Mouse (Mus musculus): ENCODE measurements around the gene Klhdc7a. TPM values are rescaled to one million over a fixed set of nuclear protein-coding genes. Genes with fewer than 3 reads are reported as not detected.
A peak's percentile ranks its signal among the peaks of the same experiment; 100 is the strongest.
"Not testable (repeated sequence)": the region's sequence is repeated elsewhere in the genome, so short reads cannot be mapped to it uniquely, and the experiment has no call there.

The Klhdc7a gene
- polyA plus RNA-seq, 1 experiment from 2014 or later, result 0.68 TPM

DNA sequence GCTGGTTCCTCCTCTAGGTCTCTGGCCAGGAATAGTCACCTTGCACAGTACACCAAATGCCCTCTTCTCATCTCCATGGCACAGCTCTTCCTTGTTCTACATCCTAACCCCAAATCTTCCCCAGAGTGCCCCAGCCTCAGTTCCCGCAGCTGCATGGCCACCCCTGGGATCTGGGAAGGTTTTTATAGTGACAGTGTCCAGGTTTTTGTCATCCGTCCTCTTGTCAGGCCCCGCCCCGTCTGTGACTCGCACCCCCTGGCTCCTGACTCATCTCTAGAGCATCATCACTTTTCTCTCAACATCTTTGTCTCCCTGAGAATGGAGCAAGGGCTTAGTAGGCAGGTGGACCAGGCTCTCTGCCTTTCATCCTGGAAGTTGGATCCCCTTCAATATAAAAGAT, 3.9 kb downstream of the Klhdc7a start:
- no peak for ATAC-seq
- no peak overlapping the region for H3K27ac ChIP-seq (ENCODE audit: low read depth, low read length)
- no peak overlapping the region for H3K4me3 ChIP-seq (ENCODE audit: low read length)
- no peak overlapping the region for H3K4me2 ChIP-seq (ENCODE audit: low read length)
- no peaks in the 10 kb centered on the region for H3K36me3 ChIP-seq (ENCODE audit: control insufficient read depth, insufficient read depth, low read length)
- no peaks in the 10 kb centered on the region for H3K9me3 ChIP-seq (ENCODE audit: control insufficient read depth, low read length)
- no peak overlapping the region for H3K9ac ChIP-seq (ENCODE audit: low read depth, low read length)
- peaks cover 11% of the 10 kb centered on the region for H3K4me1 ChIP-seq (ENCODE audit: control insufficient read depth, insufficient read depth, low read depth, low read length)
- no peaks in the 10 kb centered on the region for H3K27me3 ChIP-seq (replicated peaks; ENCODE audit: control insufficient read depth, insufficient read depth, low read length)
- 91% methylated on average over 5 of the region's 5 CpGs for WGBS

DNA sequence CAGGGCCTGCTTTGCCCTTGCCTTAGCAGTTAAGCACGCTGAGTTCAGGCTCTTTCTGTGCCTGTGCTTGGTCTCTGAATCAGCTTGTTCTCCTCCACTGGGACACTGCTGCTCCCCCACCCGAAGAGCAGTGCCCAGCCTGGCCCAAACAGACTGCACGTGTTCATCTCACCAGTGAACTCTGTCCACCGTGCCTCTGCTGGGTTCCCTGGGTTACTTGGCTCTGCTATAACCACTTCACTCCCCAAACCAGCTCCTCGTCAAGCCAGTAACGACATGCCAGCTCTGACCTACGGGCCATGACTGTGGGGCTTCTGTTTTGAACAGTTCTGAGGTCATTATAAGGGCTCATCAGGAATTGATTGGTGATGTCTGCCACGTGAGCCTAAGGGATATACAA, 4.8 kb downstream of the Klhdc7a start:
- no peaks in the 10 kb centered on the region for H3K36me3 ChIP-seq (ENCODE audit: control insufficient read depth, insufficient read depth, low read length)
- no peak overlapping the region for H3K4me3 ChIP-seq (ENCODE audit: low read length)
- no peak overlapping the region for H3K27ac ChIP-seq (ENCODE audit: low read depth, low read length)
- no peak for ATAC-seq
- peaks cover 11% of the 10 kb centered on the region for H3K4me1 ChIP-seq (ENCODE audit: control insufficient read depth, insufficient read depth, low read depth, low read length)
- H3K9me3 ChIP-seq (ENCODE audit: control insufficient read depth, low read length), result no peaks in the 10 kb centered on the region
- no peak overlapping the region; the same call in 1 of the 2 replicates for H3K9ac ChIP-seq (ENCODE audit: low read depth, low read length)
- H3K4me2 ChIP-seq (ENCODE audit: low read length), result no peak overlapping the region
- WGBS, result 46% methylated on average over 8 of the region's 8 CpGs
- no peaks in the 10 kb centered on the region for H3K27me3 ChIP-seq (replicated peaks; ENCODE audit: control insufficient read depth, insufficient read depth, low read length)

GRCm38 (mm10) chr4:139961816-139962215, 6.0 kb downstream of the Klhdc7a start:
- no peak overlapping the region for H3K4me2 ChIP-seq (ENCODE audit: low read length)
- no peaks in the 10 kb centered on the region for H3K9me3 ChIP-seq (ENCODE audit: control insufficient read depth, low read length)
- 0 out of 2 replicates have a peak overlapping the region, but pooled peaks have one; percentile 29 for H3K27ac ChIP-seq (ENCODE audit: low read depth, low read length)
- no peak overlapping the region for H3K4me3 ChIP-seq (ENCODE audit: low read length)
- 89% methylated on average over 8 of the region's 8 CpGs for WGBS
- peaks cover 5% of the 10 kb centered on the region; the same call in 1 of the 2 replicates for H3K4me1 ChIP-seq (ENCODE audit: control insufficient read depth, insufficient read depth, low read depth, low read length)
- no peak for ATAC-seq
- H3K36me3 ChIP-seq (ENCODE audit: control insufficient read depth, insufficient read depth, low read length), result no peaks in the 10 kb centered on the region
- H3K27me3 ChIP-seq (replicated peaks; ENCODE audit: control insufficient read depth, insufficient read depth, low read length), result no peaks in the 10 kb centered on the region
- no peak overlapping the region for H3K9ac ChIP-seq (ENCODE audit: low read depth, low read length)

GRCm38 (mm10) chr4:139961329-139961728, 6.5 kb downstream of the Klhdc7a start:
- H3K36me3 ChIP-seq (ENCODE audit: control insufficient read depth, insufficient read depth, low read length); H3K9ac ChIP-seq (ENCODE audit: low read depth, low read length); H3K27me3 ChIP-seq (replicated peaks; ENCODE audit: control insufficient read depth, insufficient read depth, low read length); H3K4me1 ChIP-seq (ENCODE audit: control insufficient read depth, insufficient read depth, low read depth, low read length); H3K9me3 ChIP-seq (ENCODE audit: control insufficient read depth, low read length); ATAC-seq; H3K27ac ChIP-seq (ENCODE audit: low read depth, low read length); H3K4me3 ChIP-seq (ENCODE audit: low read length); H3K4me2 ChIP-seq (ENCODE audit: low read length): not testable (repeated sequence)
- WGBS, result 91% methylated on average over 11 of the region's 11 CpGs

- H3K27me3 ChIP-seq (replicated peaks; ENCODE audit: control insufficient read depth, insufficient read depth, low read length), result no peaks in the 10 kb centered on the region
- no peak overlapping the region for H3K4me2 ChIP-seq (ENCODE audit: low read length)
- H3K9ac ChIP-seq (ENCODE audit: low read depth, low read length), result no peak overlapping the region
- no peak overlapping the region for H3K4me3 ChIP-seq (ENCODE audit: low read length)
- WGBS, result 69% methylated on average over 10 of the region's 10 CpGs
- no peak for ATAC-seq
- no peaks in the 10 kb centered on the region for H3K9me3 ChIP-seq (ENCODE audit: control insufficient read depth, low read length)
- peaks cover 5% of the 10 kb centered on the region; the same call in 1 of the 2 replicates for H3K4me1 ChIP-seq (ENCODE audit: control insufficient read depth, insufficient read depth, low read depth, low read length)
- no peak overlapping the region for H3K27ac ChIP-seq (ENCODE audit: low read depth, low read length)
- no peaks in the 10 kb centered on the region for H3K36me3 ChIP-seq (ENCODE audit: control insufficient read depth, insufficient read depth, low read length)
Measured at GRCm38 (mm10) chr4:139960724-139961315, 7.0 kb downstream of the Klhdc7a start.

GRCm38 (mm10) chr4:139960086-139960713, 7.6 kb downstream of the Klhdc7a start:
- no peak overlapping the region for H3K27ac ChIP-seq (ENCODE audit: low read depth, low read length)
- no peaks in the 10 kb centered on the region for H3K27me3 ChIP-seq (replicated peaks; ENCODE audit: control insufficient read depth, insufficient read depth, low read length)
- H3K4me2 ChIP-seq (ENCODE audit: low read length), result no peak overlapping the region
- H3K9ac ChIP-seq (ENCODE audit: low read depth, low read length), result no peak overlapping the region
- no peaks in the 10 kb centered on the region for H3K36me3 ChIP-seq (ENCODE audit: control insufficient read depth, insufficient read depth, low read length)
- no peaks in the 10 kb centered on the region for H3K9me3 ChIP-seq (ENCODE audit: control insufficient read depth, low read length)
- no peak overlapping the region for H3K4me3 ChIP-seq (ENCODE audit: low read length)
- ATAC-seq, result no peak
- H3K4me1 ChIP-seq (ENCODE audit: control insufficient read depth, insufficient read depth, low read depth, low read length), result peaks cover 5% of the 10 kb centered on the region; the same call in 1 of the 2 replicates
- WGBS, result 53% methylated on average over 12 of the region's 12 CpGs

- Histone ChIP-seq H3K27ac (ENCODE audit: low read depth, low read length) (no peak overlapping the region), H3K4me3 (ENCODE audit: low read length) (no peak overlapping the region), H3K9ac (ENCODE audit: low read depth, low read length) (no peak overlapping the region), H3K4me2 (ENCODE audit: low read length) (no peak overlapping the region), H3K4me1 (ENCODE audit: control insufficient read depth, insufficient read depth, low read depth, low read length) (peaks cover 5% of the 10 kb centered on the region; the same call in 1 of the 2 replicates), H3K36me3 (ENCODE audit: control insufficient read depth, insufficient read depth, low read length) (no peaks in the 10 kb centered on the region), H3K27me3 (replicated peaks; ENCODE audit: control insufficient read depth, insufficient read depth, low read length) (no peaks in the 10 kb centered on the region), H3K9me3 (ENCODE audit: control insufficient read depth, low read length) (no peaks in the 10 kb centered on the region)
- 93% methylated on average over 3 of the region's 3 CpGs for WGBS
- ATAC-seq, result no peak
Measured at GRCm38 (mm10) chr4:139959188-139959587, 8.6 kb downstream of the Klhdc7a start.

GRCm38 (mm10) chr4:139950876-139951485, 16.8 kb downstream of the Klhdc7a start:
- Histone ChIP-seq H3K4me2 (ENCODE audit: low read length) (no peak overlapping the region), H3K4me3 (ENCODE audit: low read length) (no peak overlapping the region), H3K4me1 (ENCODE audit: control insufficient read depth, insufficient read depth, low read depth, low read length) (peaks cover 16% of the 10 kb centered on the region), H3K27ac (ENCODE audit: low read depth, low read length) (no peak overlapping the region), H3K9me3 (ENCODE audit: control insufficient read depth, low read length) (peaks cover 3% of the 10 kb centered on the region; the same call in 1 of the 2 replicates), H3K36me3 (ENCODE audit: control insufficient read depth, insufficient read depth, low read length) (no peaks in the 10 kb centered on the region), H3K9ac (ENCODE audit: low read depth, low read length) (no peak overlapping the region), H3K27me3 (replicated peaks; ENCODE audit: control insufficient read depth, insufficient read depth, low read length) (no peaks in the 10 kb centered on the region)
- 68% methylated on average over 7 of the region's 7 CpGs for WGBS
- no peak for ATAC-seq

- ATAC-seq, result no peak
- Histone ChIP-seq H3K27me3 (replicated peaks; ENCODE audit: control insufficient read depth, insufficient read depth, low read length) (no peaks in the 10 kb centered on the region), H3K9ac (ENCODE audit: low read depth, low read length) (peak overlapping the region; percentile 25), H3K4me1 (ENCODE audit: control insufficient read depth, insufficient read depth, low read depth, low read length) (peaks cover 16% of the 10 kb centered on the region), H3K4me3 (ENCODE audit: low read length) (peak overlapping the region; percentile 15; the same call in 1 of the 2 replicates), H3K4me2 (ENCODE audit: low read length) (peak overlapping the region; percentile 53), H3K27ac (ENCODE audit: low read depth, low read length) (no peak overlapping the region), H3K36me3 (ENCODE audit: control insufficient read depth, insufficient read depth, low read length) (no peaks in the 10 kb centered on the region), H3K9me3 (ENCODE audit: control insufficient read depth, low read length) (peaks cover 4% of the 10 kb centered on the region; the same call in 1 of the 2 replicates)
- WGBS, result 1% methylated on average over 20 of the region's 20 CpGs
Measured at GRCm38 (mm10) chr4:139950431-139950848, 17.4 kb downstream of the Klhdc7a start.

All from hindbrain, embryonic 16.5 days (tissue).